Mouse (Mus musculus) c-Kit-negative CD71-positive TER-119-positive erythroid progenitor cells, embryonic 14.5 days (primary cell): Measurements from ENCODE around the gene Gm5485.

Source experiments
- DNase-seq: peaks from one replicate; pipeline ENCODE4 v3.0.0-alpha.2; 2013; ENCODE audit warnings: low read depth, low spot score

The Gm5485 gene

DNA sequence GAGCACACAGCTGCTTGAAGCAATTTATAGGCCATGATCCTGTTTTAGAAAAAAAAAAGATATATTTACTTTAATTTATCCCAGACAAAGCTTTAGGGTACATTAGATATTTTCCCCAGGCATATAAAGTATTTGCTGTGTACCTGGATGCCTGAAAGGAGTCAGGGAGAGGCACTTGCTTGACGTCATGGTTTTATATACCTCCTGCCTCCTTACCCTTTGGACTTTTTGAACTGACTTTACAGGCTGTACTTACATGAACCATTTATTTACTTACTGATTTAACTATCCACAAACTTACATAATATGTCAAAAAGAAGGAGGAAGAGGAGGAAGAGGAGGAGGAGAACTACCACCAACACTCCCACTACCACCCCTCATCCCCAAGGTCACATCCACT, at the start of gene Gm5485:
Gene Gm5485, minus strand, starts transcription at position 171 of the 400 bp plus-strand sequence.
- DNase-seq: no peak

DNA sequence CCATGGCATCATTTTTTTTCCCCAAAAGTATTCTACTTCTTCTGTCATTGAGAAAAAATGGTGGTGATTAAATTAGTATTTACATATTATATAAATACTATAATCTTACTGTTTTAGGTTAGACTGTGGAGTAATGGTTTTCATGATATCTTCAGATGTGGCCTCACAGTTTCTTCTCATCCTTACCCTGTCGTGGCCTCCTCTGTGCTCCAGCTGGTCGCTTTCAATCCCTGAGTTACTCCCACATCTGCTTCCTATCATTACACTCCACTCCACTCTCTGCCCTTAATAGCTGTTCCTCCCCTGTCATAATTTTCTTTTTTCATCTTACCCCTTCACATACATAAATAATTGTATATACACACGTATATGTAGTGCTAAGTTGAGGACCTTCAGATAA, 41.0 kb upstream of the Gm5485 start:
- no peak for DNase-seq

DNA sequence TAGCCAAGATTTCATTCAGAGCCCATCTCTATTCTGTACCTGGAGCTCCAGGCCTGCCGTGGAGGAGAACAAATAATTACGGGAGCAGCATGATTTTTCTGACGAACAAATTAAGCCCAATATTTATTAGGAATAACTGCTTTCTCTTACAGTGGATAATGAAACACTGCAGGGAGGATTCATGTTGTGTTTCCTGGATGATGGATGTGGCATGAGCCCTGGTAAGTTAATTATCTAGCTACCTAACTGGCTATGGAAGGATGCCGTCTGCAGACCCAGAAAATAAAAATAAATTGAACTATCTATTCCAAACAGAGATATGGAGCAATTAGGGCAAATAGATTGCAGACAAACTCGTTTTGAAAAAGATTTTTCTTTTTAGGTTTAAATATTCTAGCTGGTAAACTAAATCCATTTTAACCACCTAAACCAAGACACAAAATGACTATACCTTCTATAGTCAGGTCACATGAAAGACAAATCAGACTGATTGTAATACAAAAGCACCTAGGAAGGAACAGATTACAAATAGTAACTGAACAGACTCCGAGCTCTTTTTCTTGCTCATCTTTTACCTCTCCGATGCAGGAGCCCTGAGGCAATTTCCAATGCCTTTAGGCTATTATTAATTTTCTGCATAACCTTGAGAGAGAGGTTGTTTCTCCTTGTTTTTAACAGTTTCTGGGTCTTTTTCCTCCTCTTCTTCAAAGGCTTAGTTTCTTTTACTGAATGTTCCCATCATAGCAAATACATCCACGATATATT, 34.1 kb upstream of the Gm5485 start:
- DNase-seq: no peak

DNA sequence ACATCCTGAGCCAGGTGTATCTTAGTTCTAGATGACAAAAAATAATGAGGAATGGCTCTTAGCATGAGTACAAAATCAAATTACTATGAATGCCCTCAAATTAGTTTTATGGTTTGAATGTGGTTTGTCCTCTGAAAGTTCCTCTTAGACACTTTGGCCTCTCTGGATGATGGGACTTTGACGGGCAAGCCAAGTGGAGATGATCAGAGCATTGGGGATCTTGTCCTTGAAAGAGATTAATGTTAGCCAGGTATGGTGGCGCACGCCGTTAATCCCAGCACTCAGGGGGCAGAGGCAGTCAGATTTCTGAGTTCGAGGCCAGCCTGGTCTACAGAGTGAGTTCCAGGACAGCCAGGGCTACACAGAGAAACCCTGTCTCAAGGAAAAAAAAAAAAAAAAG, 32.4 kb upstream of the Gm5485 start:
- no peak for DNase-seq

DNA sequence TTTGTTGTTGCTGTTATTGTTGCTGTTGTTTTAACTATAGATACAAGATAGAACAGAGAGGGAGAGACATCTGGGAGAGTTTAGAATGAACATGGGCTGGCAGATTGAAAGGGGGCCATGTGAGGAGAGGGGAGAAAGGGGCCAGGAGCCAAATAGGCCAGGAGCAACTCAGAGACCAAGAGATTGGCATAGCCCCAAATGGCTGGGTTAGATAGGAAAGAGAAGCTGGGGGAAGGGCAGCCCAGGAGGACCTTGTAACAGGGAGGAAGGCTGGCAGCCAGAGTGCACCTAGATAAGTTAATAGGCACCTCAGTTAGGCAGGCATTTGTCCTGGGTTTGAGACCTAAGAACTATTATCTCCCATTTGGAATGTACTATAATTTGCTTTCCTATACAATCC, 25.3 kb upstream of the Gm5485 start:
- DNase-seq: no peak

DNA sequence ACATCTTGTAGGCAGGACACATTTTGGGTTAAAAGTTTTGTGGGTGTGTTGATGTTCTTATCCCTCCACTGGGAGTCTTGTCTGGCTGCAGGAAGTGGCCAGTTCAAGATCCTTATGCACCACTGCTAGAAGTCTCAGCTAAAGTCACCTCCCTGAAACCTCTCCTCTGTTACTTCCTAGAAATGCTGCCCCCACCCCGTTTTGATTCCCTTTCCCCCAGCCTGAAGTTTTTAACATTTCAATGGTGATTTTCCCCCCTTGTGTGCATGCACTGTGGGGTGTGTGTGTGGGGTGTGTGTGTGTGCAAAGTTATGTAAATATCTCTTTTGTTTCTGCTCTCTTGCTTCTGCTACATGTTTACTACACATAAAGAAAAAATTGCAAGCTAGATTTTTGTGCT, 23.2 kb upstream of the Gm5485 start:
- DNase-seq: no peak

GRCm38 (mm10) chr16:48431027-48431426, 18.8 kb upstream of the Gm5485 start, which contains the start of gene Morc1:
TSS of gene Morc1 (plus strand) at chr16:48431237.
- DNase-seq: no peak

DNA sequence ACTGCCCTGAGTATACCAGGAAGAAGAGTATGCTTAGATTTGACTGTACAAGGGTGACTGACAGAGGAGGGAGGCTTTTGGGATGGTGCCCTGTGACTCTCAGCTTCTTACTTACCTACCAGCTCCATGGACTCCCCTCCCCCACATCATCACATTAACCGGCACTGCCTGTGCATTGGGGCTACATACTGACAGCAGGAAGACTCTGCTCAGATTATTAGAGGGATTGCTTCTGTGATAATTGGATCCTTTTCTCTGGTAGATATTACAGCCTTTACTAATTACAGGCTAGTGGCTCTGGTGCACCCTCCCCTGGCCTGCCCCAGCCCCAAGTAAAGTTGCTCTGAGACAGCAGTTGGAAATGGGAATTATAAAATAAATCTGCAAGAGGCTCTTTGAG, 17.2 kb upstream of the Gm5485 start:
- no peak for DNase-seq

DNA sequence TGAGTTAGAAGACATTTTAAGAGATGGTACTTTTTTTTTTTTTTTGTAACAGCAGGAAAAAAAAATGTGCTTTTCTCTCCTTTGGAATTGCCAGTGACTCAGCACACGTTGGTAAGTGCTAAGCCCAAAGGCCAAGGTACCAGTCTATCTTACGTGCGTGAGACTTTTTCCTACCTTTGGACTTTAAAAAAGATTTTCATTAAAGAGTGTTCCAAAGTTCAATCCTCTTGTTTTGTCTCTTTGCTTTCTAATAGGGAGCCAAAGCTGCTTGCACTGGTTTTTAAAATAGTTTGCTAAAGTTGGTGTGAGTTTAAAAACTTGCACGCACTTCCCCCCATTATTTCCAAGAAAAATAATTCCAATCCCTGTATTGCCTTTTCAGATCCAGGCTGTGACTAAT, 11.9 kb upstream of the Gm5485 start:
- no peak for DNase-seq

- DNase-seq: no peak
Measured at GRCm38 (mm10) chr16:48422501-48422900, 10.3 kb upstream of the Gm5485 start.

DNA sequence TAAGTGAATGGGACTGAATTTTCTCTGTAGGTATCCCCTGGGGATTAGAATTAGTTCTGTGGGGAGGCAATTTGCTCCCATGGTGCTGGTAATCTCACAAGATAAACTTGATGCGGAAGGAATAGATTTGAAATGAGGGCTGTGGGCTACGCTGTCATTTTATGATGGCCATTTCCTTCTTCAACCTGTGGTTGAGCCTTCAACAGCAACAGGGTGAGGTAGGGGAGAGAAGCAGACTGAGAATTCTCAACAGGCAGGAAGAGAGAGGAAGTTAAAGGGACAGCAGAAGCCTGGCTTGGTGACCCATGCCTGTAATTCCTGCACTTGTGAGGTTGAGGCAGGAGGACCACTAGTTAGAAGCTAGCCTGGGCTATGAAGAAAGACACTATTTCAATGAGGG, 6.8 kb upstream of the Gm5485 start:
- DNase-seq: no peak

GRCm38 (mm10) chr16:48418557-48418956, 6.3 kb upstream of the Gm5485 start:
- no peak for DNase-seq

GRCm38 (mm10) chr16:48410125-48410524, 2.1 kb downstream of the Gm5485 start:
- no peak for DNase-seq

DNA sequence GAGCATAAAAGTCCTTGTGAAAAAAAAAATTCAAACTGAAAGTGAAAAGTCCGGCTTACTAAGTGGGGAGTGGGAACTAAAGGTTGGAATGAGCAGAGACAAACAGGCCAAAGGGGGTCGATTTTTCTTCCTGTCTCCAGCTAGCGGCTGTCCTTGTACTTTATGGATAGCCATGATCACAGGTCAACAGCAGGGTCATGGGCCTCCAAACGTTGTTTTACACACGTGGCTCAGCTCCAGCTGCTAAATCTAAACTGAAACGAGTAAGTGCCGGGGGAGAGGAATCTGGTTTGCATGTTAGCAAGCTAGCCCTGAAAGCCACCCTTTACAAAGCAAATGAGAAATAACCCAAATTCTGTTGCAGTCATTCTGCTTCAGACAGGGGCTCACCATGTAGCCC, 2.6 kb downstream of the Gm5485 start:
- no peak for DNase-seq

DNA sequence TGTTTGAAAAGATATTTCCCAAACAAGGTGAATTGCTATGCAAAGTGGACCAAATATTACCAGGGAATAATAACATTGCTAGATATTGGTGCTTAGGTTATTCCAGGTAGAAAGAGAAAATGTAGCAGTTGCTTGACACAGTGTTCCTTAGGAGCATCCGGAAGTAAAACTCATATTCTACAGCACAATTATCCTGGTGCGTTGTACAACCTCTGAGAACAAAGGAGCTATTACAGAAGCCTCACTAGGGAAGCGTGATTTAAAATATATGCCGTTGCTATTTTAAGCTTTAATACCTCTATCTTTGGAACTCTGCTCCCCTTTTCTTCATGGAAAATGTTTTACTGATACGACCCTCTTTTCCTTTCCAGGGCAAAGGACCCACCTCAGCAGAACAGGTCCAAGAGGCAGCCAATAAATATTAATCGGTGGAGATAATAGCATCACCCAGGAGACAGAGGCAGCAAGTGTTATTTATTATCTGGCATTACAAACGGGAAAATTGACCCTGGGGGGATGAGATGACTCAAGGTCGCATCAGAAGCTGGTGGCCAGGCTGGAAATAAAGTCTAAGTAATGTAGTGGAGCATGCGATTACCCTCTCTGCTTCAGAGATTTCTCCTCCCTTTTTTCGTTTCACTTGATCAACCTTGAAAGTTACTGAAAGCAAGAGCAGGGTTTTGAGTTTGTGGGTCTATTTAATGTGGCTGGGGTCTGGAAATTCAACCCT, 6.4 kb downstream of the Gm5485 start:
- no peak for DNase-seq

DNA sequence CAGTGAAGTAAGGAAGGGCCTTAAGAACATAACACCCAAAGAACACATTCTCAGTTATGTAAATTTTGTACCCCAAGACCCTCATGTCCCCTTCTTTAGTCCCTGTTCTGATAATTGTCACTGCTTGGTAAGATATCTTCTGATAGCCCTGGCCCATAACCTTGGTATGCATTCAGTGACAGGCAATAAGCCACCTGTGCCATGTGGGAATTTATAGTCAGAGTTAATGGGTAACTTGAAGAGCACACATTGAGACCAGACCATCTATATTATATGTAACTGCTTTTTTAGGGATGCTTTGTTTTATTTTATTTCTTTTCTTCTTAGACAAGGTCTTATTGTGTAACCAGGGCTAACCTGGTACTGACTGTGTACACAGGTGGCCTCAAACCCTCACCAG, 8.2 kb downstream of the Gm5485 start:
- DNase-seq: no peak

DNA sequence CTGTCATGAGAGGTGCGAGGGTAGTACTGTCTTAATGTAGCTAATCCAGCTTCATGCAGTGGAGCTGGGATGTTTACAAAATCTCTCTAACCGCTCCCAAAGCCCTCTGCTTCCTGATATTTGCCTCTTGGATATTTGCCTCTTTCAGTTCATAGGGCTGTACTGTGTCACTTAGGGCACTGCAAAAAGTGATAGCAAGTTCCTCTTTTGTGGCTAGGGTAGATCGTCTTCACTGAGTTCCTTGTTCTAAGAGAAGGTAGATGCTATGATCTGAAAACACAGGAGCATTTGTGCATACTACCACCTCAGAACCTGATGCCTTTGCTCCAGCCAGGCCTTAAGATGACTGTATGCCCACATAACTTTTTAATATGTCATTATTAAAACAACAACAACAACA, 8.8 kb downstream of the Gm5485 start:
- DNase-seq: no peak

DNA sequence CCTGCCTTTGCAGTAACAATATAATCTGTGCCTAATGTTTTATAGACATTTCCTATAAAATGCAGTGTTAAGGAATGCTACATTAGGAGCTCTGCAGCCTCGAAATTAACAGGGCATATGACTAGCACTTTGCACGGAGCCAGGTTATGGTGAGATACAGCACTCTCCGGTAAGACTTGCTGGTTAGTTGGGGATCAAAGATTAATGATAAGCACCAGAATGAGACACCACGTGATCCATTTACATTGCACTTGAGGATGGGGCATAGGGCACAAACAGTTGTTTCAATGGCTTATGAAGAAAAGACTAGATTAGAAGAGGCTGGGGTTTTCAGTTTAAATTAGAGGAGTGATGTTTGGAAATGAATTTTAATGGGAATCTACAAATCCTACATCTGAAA, 9.3 kb downstream of the Gm5485 start:
- no peak for DNase-seq

- DNase-seq: no peak
Measured at GRCm38 (mm10) chr16:48395278-48395677, 16.9 kb downstream of the Gm5485 start.

DNA sequence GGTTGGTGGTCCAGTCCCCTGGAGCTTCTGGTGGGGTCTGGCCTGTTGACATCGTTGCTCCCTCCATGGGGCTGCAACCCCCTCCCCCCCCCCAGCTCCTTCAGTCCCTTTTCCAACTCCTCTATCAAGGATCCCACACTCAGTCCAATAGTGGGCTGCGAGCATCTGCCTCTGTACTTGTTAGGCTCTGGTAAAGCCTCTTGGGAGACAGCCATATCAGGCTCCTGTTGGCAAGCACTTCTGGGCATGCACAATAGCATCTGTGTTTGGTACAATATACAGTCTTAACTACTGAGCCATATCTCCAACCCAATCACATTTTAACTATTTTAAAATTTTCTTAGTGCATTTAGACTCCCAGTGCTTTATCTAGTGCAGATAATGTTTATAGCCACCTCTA, 25.2 kb downstream of the Gm5485 start:
- DNase-seq: no peak

DNA sequence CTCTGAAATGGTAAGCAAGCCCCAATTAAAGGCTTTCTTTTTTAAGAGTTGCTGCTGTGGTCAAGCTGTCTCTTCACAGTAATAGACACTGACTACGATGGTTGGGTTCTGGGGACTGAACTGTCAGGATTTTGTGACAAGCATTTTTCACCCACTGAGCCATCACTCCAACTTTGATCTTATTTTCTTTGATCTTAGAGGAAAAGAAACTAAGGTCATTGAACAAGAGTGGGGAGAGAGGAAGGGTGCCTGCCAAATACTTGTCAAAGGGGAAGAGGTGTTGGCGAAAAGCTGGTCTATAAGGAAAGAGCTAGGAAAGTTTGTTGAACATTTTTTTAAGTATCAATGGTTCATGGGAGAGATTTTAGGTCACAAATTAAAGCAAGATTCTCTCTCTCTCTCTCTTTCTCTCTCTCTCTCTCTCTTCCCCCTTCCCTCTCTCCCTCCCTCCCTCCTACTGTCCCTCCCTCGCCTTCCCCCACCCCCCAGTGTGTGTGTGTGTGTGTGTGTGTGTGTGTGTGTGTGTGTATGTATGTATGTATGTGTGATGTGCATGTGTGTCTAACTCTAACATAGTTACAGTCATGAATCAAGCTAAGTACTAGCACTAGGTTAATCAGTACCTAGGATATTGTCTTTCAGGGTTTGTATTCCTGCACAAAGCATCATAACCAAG, 28.5 kb downstream of the Gm5485 start:
- DNase-seq: no peak

GRCm38 (mm10) chr16:48373711-48374485, 38.3 kb downstream of the Gm5485 start:
- no peak for DNase-seq
